Mouse (Mus musculus) forebrain, postnatal 0 days (tissue): ENCODE data around the gene Cyp26a1. TPM values are rescaled to one million over a fixed set of nuclear protein-coding genes. Genes with fewer than 3 reads are reported as not detected.

ENCODE experiments used
- ATAC-seq: fragments of 200-750 bp; cut with Nextera tagmentation; 2 replicates; pipeline ENCODE4 v1.8.0; 2017; ENCODE audit warnings: mild to moderate bottlenecking, moderate library complexity
- DNase-seq: peaks from one replicate; pipeline ENCODE4 v3.0.0-alpha.2; 2015
- H3K27ac ChIP-seq: fragments of 300-500 bp; sonication (generic); 2 replicates; pipeline ENCODE4 v1.5.1; 2014; ENCODE audit warnings: low read depth, mild to moderate bottlenecking, antibody characterized with exemption, low read length, moderate library complexity, mixed read lengths
- H3K27me3 ChIP-seq: fragments of 300-500 bp; sonication (generic); 2 replicates; pipeline ENCODE4 v1.6.1; 2014; ENCODE audit warnings: mild to moderate bottlenecking, low read length, mixed read lengths; ENCODE audit not compliant: insufficient read depth
- H3K36me3 ChIP-seq: fragments of 300-500 bp; sonication (generic); 2 replicates; pipeline ENCODE4 v1.6.1; 2014; ENCODE audit warnings: mild to moderate bottlenecking, moderate library complexity; ENCODE audit not compliant: insufficient read depth
- H3K4me1 ChIP-seq: fragments of 300-500 bp; sonication (generic); 2 replicates; pipeline ENCODE4 v1.6.1; 2014; ENCODE audit warnings: antibody characterized with exemption; ENCODE audit not compliant: insufficient read depth
- H3K4me2 ChIP-seq: fragments of 300-500 bp; sonication (generic); 2 replicates; pipeline ENCODE4 v1.6.1; 2014; ENCODE audit warnings: low read depth, mild to moderate bottlenecking, moderate library complexity
- H3K4me3 ChIP-seq: fragments of 300-500 bp; sonication (generic); 2 replicates; pipeline ENCODE4 v1.5.1; 2014; ENCODE audit warnings: low read depth, low read length, mixed read lengths
- H3K9ac ChIP-seq: fragments of 300-500 bp; sonication (generic); 2 replicates; pipeline ENCODE4 v1.6.1; 2014; ENCODE audit warnings: mild to moderate bottlenecking
- H3K9me3 ChIP-seq: fragments of 300-500 bp; sonication (generic); 2 replicates; pipeline ENCODE4 v1.6.1; 2016; ENCODE audit warnings: low read length
- CTCF ChIP-seq: sonication (generic); IDR thresholded peaks from 2 replicates; pipeline ENCODE4 v1.5.1; 2016; ENCODE audit warnings: antibody characterized with exemption, control low read depth, low read depth
- WGBS: fragments of 180-500 bp; shearing (Covaris S2); extraction: QIAGEN DNeasy Blood & Tissue Kit; methylation state at CpG from one replicate; pipeline ENCODE4 v1.1.7; 2014; 5-methylcytosine and 5-hydroxymethylcytosine counted together
- polyA plus RNA-seq: library from polyadenylated mRNA; unstranded; fragments of >200 nt; fragmentation: Nextera tagmentation; extraction: Ambion mirVana; gene quantifications from 2 replicates; pipeline ENCODE4 v1.2.1, GENCODE M21; 2015
- total RNA-seq: library from RNA; depleted of rRNA; stranded (reverse); fragments of >200 nt; gene quantifications from 2 replicates; pipeline ENCODE4 v1.2.3, GENCODE M21; 2014; rRNA removed

Cyp26a1 gene
- total and polyA plus RNA-seq, 2 experiments from 2014 or later, result 0.42 TPM; not detected in 1

DNA sequence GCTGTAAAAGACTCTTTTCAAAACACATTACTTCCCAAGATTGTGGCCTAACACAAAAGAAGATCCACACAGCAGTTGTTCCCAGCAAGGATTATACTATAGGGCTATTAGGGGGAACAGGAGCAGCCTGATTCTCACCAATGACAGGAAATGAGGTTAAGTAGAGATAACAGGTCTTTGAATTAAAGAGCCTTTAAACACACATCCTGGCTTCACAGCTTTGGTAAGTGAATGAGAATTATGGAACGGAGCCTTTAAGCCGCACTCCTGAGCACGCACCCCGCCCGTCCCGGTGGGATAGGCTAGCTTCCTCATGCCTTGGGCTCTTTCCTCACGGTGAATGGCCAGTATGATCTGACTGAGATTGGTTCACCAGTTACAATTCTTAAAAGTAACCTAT lies 42.4 kb downstream of the Cyp26a1 start:
- Histone ChIP-seq H3K4me1 (no peaks in the 10 kb centered on the region), H3K4me2 (no peak overlapping the region), H3K9me3 (no peaks in the 10 kb centered on the region), H3K27ac (no peak overlapping the region), H3K36me3 (no peaks in the 10 kb centered on the region), H3K27me3 (no peaks in the 10 kb centered on the region), H3K4me3 (no peak overlapping the region), H3K9ac (no peak overlapping the region)
- ATAC-seq (no peak), DNase-seq (no peak)
- no peak for TF ChIP-seq CTCF
- 84% methylated on average over 7 of the region's 7 CpGs for WGBS

Other genes starting within 250 kb of the Cyp26a1 start
- 42.9 and 47.5 TPM in 2 replicates for gene Exoc6, start 147.4 kb upstream of the Cyp26a1 start, total RNA-seq
- gene Exoc6, start 147.4 kb upstream of the Cyp26a1 start, polyA plus RNA-seq, result 30.6 and 34.3 TPM in 2 replicates
- not detected in 2 replicates for gene Cyp26c1, start 12.2 kb upstream of the Cyp26a1 start, total RNA-seq
- gene Cyp26c1, start 12.2 kb upstream of the Cyp26a1 start, polyA plus RNA-seq, result not detected in 2 replicates